ENCODE assay signal across 9 mouse cellular contexts in genomic region chr13:45693534-45693933, GRCm38 (mm10).
DNase-seq lines count a peak whose midpoint lies in the region; ATAC-seq and TF ChIP-seq lines count a peak whose summit lies in the region.
"Had no signal": no experiment of that assay in that cellular context is flagged by ENCODE, and none has a peak within 500 bp of the region (broad histone marks: within the 10 kb centered on the region; RNA-seq: fewer than 3 reads in every experiment).

No protein-coding gene starts in this region.

- H3K4me1 ChIP-seq in MEL (ENCODE audit: control insufficient read depth in 1 of 2, insufficient read depth in 2 of 2, low read length in 2 of 2) = peaks cover 7 to 19% of the 10 kb centered on the region in 2 experiments
- H3K4me1 ChIP-seq in heart, postnatal 0 days (ENCODE audit: control insufficient read depth, insufficient read depth) = peaks cover 28% of the 10 kb centered on the region
- H3K4me1 ChIP-seq in lung, embryonic 16.5 days (replicated peaks; ENCODE audit: control insufficient read depth, insufficient read depth, low read length) = peaks cover 31% of the 10 kb centered on the region
- peaks cover 4% of the 10 kb centered on the region; the same call in 1 of the 2 replicates for H3K4me1 ChIP-seq in midbrain, embryonic 14.5 days (ENCODE audit: control insufficient read depth, insufficient read depth, low read length)

- peak; percentile 18; the same call in 1 of the 2 replicates for ATAC-seq in heart, postnatal 0 days (ENCODE audit: insufficient read depth, low read depth)
- ATAC-seq in lung, embryonic 16.5 days (ENCODE audit: low read depth) = peak; percentile 35; the same call in 1 of the 2 replicates
- no peak for ATAC-seq in midbrain, embryonic 14.5 days (ENCODE audit: low FRiP score, low TSS enrichment)

- H3K9ac ChIP-seq in MEL (ENCODE audit: control insufficient read depth, low read depth, low read length, poor library complexity, severe bottlenecking) = peak overlapping the region; percentile 58
- no peak overlapping the region for H3K9ac ChIP-seq in heart, postnatal 0 days (replicated peaks; ENCODE audit: low read depth, low read length)
- H3K9ac ChIP-seq in lung, embryonic 16.5 days (ENCODE audit: low read length) = no peak overlapping the region
- H3K9ac ChIP-seq in midbrain, embryonic 14.5 days (replicated peaks; ENCODE audit: low read length) = no peak overlapping the region
- H3K9ac ChIP-seq: hindbrain, embryonic 15.5 days had no signal

- TF ChIP-seq POLR2A in MEL (IDR thresholded peaks at IDR 0.05; ENCODE audit: control insufficient read depth in 1 of 2, insufficient read depth in 1 of 2, low read depth in 1 of 2, low read length in 2 of 2, poor library complexity in 1 of 2) = peak in 1 of 2 experiments; percentile 41; a peak in 2 of 4 replicates

- H3K27me3 ChIP-seq in MEL (ENCODE audit: control insufficient read depth in 1 of 2, insufficient read depth in 2 of 2, low read length in 2 of 2) = no peaks in the 10 kb centered on the region
- no peaks in the 10 kb centered on the region for H3K27me3 ChIP-seq in heart, postnatal 0 days (ENCODE audit: control insufficient read depth, insufficient read depth, low read length)
- no peaks in the 10 kb centered on the region for H3K27me3 ChIP-seq in lung, embryonic 16.5 days (ENCODE audit: control insufficient read depth, insufficient read depth, low read depth, low read length)
- no peaks in the 10 kb centered on the region for H3K27me3 ChIP-seq in midbrain, embryonic 14.5 days (ENCODE audit: control insufficient read depth, insufficient read depth, low read length)
- H3K27me3 ChIP-seq: hindbrain, embryonic 15.5 days had no signal

- H3K4me2 ChIP-seq in heart, postnatal 0 days (ENCODE audit: low read depth, low read length) = no peak overlapping the region
- H3K4me2 ChIP-seq in lung, embryonic 16.5 days (ENCODE audit: low read depth, low read length) = peak overlapping the region; percentile 7; the same call in 1 of the 2 replicates
- no peak overlapping the region for H3K4me2 ChIP-seq in midbrain, embryonic 14.5 days (ENCODE audit: low read length)
- H3K4me2 ChIP-seq: hindbrain, embryonic 15.5 days had no signal

- TF ChIP-seq EP300 in MEL (IDR thresholded peaks at IDR 0.05; ENCODE audit: low read depth in 1 of 2, low read length in 2 of 2) = peak; percentile 40 to 66; a peak in 2 of 4 replicates
- 0 out of 2 replicates have a peak, but pooled peaks have one; percentile 17 for TF ChIP-seq EP300 in heart, postnatal 0 days (IDR thresholded peaks at IDR 0.05; ENCODE audit: low read depth)

- TF ChIP-seq CTCF in MEL (IDR thresholded peaks at IDR 0.05 in 2 of 3, conservative IDR thresholded peaks at IDR 0.05 in 1 of 3; ENCODE audit: control insufficient read depth in 1 of 3, insufficient read depth in 1 of 3, low read depth in 2 of 3, low read length in 3 of 3, poor library complexity in 1 of 3, severe bottlenecking in 1 of 3) = no peak
- TF ChIP-seq CTCF in heart, postnatal 0 days (IDR thresholded peaks at IDR 0.05; ENCODE audit: low read depth) = no peak

- 23% methylated on average over 11 of the region's 11 CpGs for WGBS in heart, postnatal 0 days
- 19% methylated on average over 11 of the region's 11 CpGs for WGBS in lung, embryonic 16.5 days
- 75% methylated on average over 11 of the region's 11 CpGs for WGBS in midbrain, embryonic 14.5 days

- H3K4me3 ChIP-seq in MEL (ENCODE audit: control insufficient read depth in 1 of 2, insufficient read depth in 1 of 2, low read depth in 2 of 2, low read length in 2 of 2) = peak overlapping the region; percentile 3 to 37; a peak in 3 of 4 replicates
- H3K4me3 ChIP-seq in heart, postnatal 0 days (ENCODE audit: low read depth, low read length) = no peak overlapping the region
- no peak overlapping the region for H3K4me3 ChIP-seq in lung, embryonic 16.5 days (ENCODE audit: low read length)
- no peak overlapping the region for H3K4me3 ChIP-seq in midbrain, embryonic 14.5 days (replicated peaks; ENCODE audit: low read depth, low read length)
- H3K4me3 ChIP-seq: hindbrain, embryonic 15.5 days had no signal

- H3K79me2 ChIP-seq in MEL (ENCODE audit: control insufficient read depth, insufficient read depth, low read length, poor library complexity) = no peaks in the 10 kb centered on the region

- peak overlapping the region; percentile 86 for H3K27ac ChIP-seq in MEL (ENCODE audit: control insufficient read depth, low read depth, low read length)
- peak overlapping the region; percentile 54 for H3K27ac ChIP-seq in heart, postnatal 0 days (ENCODE audit: low read depth)
- peak overlapping the region; percentile 72 for H3K27ac ChIP-seq in lung, embryonic 16.5 days (ENCODE audit: low read length)
- no peak overlapping the region for H3K27ac ChIP-seq in midbrain, embryonic 14.5 days (replicated peaks; ENCODE audit: low read depth, low read length)
- H3K27ac ChIP-seq: hindbrain, embryonic 15.5 days had no signal

- DNase-seq in adrenal gland, adult 2 months = peak; percentile 26
- DNase-seq in adrenal gland, adult 8-10 months = no peak
- peak; percentile 81 for DNase-seq in MEL (ENCODE audit: low read depth, low spot score)
- no peak for DNase-seq in heart, postnatal 0 days (ENCODE audit: low spot score)
- DNase-seq in midbrain, embryonic 14.5 days = no peak
- DNase-seq in spleen, postnatal 4 days (ENCODE audit: low spot score in 2 of 2) = no peak
- no peak for DNase-seq in testis, postnatal 10 days (ENCODE audit: low spot score)

- H3K36me3 ChIP-seq in MEL (ENCODE audit: control insufficient read depth in 1 of 2, insufficient read depth in 2 of 2, low read length in 2 of 2) = peaks cover 0 to 16% of the 10 kb centered on the region in 2 experiments; a peak in 2 of 4 replicates
- H3K36me3 ChIP-seq in heart, postnatal 0 days (replicated peaks; ENCODE audit: control insufficient read depth, insufficient read depth, low read length) = no peaks in the 10 kb centered on the region
- H3K36me3 ChIP-seq in lung, embryonic 16.5 days (ENCODE audit: control insufficient read depth, insufficient read depth, low read length) = peaks cover 3% of the 10 kb centered on the region
- H3K36me3 ChIP-seq in midbrain, embryonic 14.5 days (ENCODE audit: control insufficient read depth, insufficient read depth, low read length) = no peaks in the 10 kb centered on the region
- H3K36me3 ChIP-seq: hindbrain, embryonic 15.5 days had no signal

- H3K9me3 ChIP-seq in MEL (replicated peaks; ENCODE audit: insufficient read depth, low read length) = no peaks in the 10 kb centered on the region
- no peaks in the 10 kb centered on the region for H3K9me3 ChIP-seq in heart, postnatal 0 days (replicated peaks; ENCODE audit: control insufficient read depth, low read length)
- H3K9me3 ChIP-seq in lung, embryonic 16.5 days (ENCODE audit: control insufficient read depth, low read length) = peaks cover 3% of the 10 kb centered on the region; the same call in 1 of the 2 replicates
- no peaks in the 10 kb centered on the region for H3K9me3 ChIP-seq in midbrain, embryonic 14.5 days (ENCODE audit: control insufficient read depth, low read length)
- H3K9me3 ChIP-seq: hindbrain, embryonic 15.5 days had no signal

- no peak for TF ChIP-seq RAD21 in MEL (IDR thresholded peaks at IDR 0.05; ENCODE audit: low read depth, low read length)

TF ChIP-seq in MEL, 35 proteins besides CTCF, POLR2A, EP300 and RAD21 (continues in another document):
- TF ChIP-seq KAT2A (conservative IDR thresholded peaks at IDR 0.05; ENCODE audit: low read depth, low read length) = no peak
- peak; percentile 83 for TF ChIP-seq GATA1 (IDR thresholded peaks at IDR 0.05; ENCODE audit: low read depth, low read length)
- TF ChIP-seq ELF1 (IDR thresholded peaks at IDR 0.05; ENCODE audit: low read depth, low read length) = peak; percentile 70
- TF ChIP-seq MAZ (IDR thresholded peaks at IDR 0.05; ENCODE audit: low read depth, low read length) = 0 out of 2 replicates have a peak, but pooled peaks have one; percentile 36
- TF ChIP-seq TAL1 (IDR thresholded peaks at IDR 0.05; ENCODE audit: low read length) = peak; percentile 30; the same call in 1 of the 2 replicates
- TF ChIP-seq NRF1 (IDR thresholded peaks at IDR 0.05; ENCODE audit: insufficient read depth, low read depth, low read length, poor library complexity, severe bottlenecking) = no peak
- no peak for TF ChIP-seq MAFK (IDR thresholded peaks at IDR 0.05; ENCODE audit: borderline replicate concordance, low read depth, low read length)
- TF ChIP-seq SIN3A (IDR thresholded peaks at IDR 0.05; ENCODE audit: low read length) = peak; percentile 55
- no peak for TF ChIP-seq MEF2A (IDR thresholded peaks at IDR 0.05; ENCODE audit: extremely low read depth, insufficient replicate concordance, low read depth, low read length, poor library complexity, severe bottlenecking)
- TF ChIP-seq JUND (IDR thresholded peaks at IDR 0.05; ENCODE audit: low read depth, low read length) = no peak
- peak; percentile 42 for TF ChIP-seq NELFE (IDR thresholded peaks at IDR 0.05; ENCODE audit: low read depth, low read length)
- no peak for TF ChIP-seq MYB (IDR thresholded peaks at IDR 0.05; ENCODE audit: low read depth, low read length)
- no peak for TF ChIP-seq E2F4 (IDR thresholded peaks at IDR 0.05; ENCODE audit: borderline replicate concordance, low read depth, low read length)
- TF ChIP-seq MAX (IDR thresholded peaks at IDR 0.05; ENCODE audit: low read length) = peak; percentile 67; the same call in 1 of the 2 replicates
- no peak for TF ChIP-seq CHD2 (IDR thresholded peaks at IDR 0.05; ENCODE audit: low read length)
- TF ChIP-seq MYC (IDR thresholded peaks at IDR 0.05; ENCODE audit: low read depth, low read length) = 0 out of 2 replicates have a peak, but pooled peaks have one; percentile 18
- TF ChIP-seq BHLHE40 (IDR thresholded peaks at IDR 0.05; ENCODE audit: borderline replicate concordance, low read depth, low read length) = peak; percentile 76; the same call in 1 of the 2 replicates
- no peak for TF ChIP-seq POLR2AphosphoS5 (IDR thresholded peaks at IDR 0.05; ENCODE audit: borderline replicate concordance, low read depth, low read length)
- peak; percentile 74; the same call in 1 of the 2 replicates for TF ChIP-seq USF1 (IDR thresholded peaks at IDR 0.05; ENCODE audit: low read depth, low read length)
- peak; percentile 39; the same call in 1 of the 2 replicates for TF ChIP-seq TBP (IDR thresholded peaks at IDR 0.05; ENCODE audit: low read depth, low read length)
- TF ChIP-seq USF2 (IDR thresholded peaks at IDR 0.05; ENCODE audit: borderline replicate concordance in 1 of 2, insufficient read depth in 1 of 2, low read depth in 1 of 2, low read length in 2 of 2) = no peak
- TF ChIP-seq RCOR1 (IDR thresholded peaks at IDR 0.05; ENCODE audit: low read depth, low read length) = peak; percentile 50; the same call in 1 of the 2 replicates
- peak; percentile 60; the same call in 1 of the 2 replicates for TF ChIP-seq HCFC1 (IDR thresholded peaks at IDR 0.05; ENCODE audit: low read depth, low read length)
- no peak; the same call in 1 of the 2 replicates for TF ChIP-seq MXI1 (IDR thresholded peaks at IDR 0.05; ENCODE audit: low read depth, low read length)
- no peak for TF ChIP-seq ZC3H11A (IDR thresholded peaks at IDR 0.05; ENCODE audit: low read depth, low read length)

Comparison
In these comparisons a context has a peak if more than half of its experiments do, and no peak if none do; other contexts are left out.
1. DNase-seq: peak in adrenal gland, adult 2 months (single experiment) and MEL (single experiment); none in adrenal gland, adult 8-10 months (single experiment), heart, postnatal 0 days (single experiment), midbrain, embryonic 14.5 days (single experiment), spleen, postnatal 4 days (0 of 2) and testis, postnatal 10 days (single experiment).
2. H3K4me3 ChIP-seq: peak in MEL (2 of 2); none in heart, postnatal 0 days (single experiment), lung, embryonic 16.5 days (single experiment) and midbrain, embryonic 14.5 days (single experiment).